Mouse (Mus musculus) midbrain, embryonic 14.5 days (tissue): ENCODE measurements around the gene Slc9b1. TPM values are rescaled to one million over a fixed set of nuclear protein-coding genes. Genes with fewer than 3 reads are reported as not detected.

ENCODE experiments used
- polyA plus RNA-seq: library from polyadenylated mRNA; unstranded; fragments of >200 nt; fragmentation: Nextera tagmentation; extraction: Ambion mirVana; gene quantifications from 2 replicates; pipeline ENCODE4 v1.2.1, GENCODE M21; 2014

Gene Slc9b1
- polyA plus RNA-seq, 1 experiment from 2014 or later: not detected

Other genes with a start within 250 kb of the Slc9b1 start
- 4.5 and 7.9 TPM in 2 replicates for gene Cenpe, start 135.5 kb upstream of the Slc9b1 start, polyA plus RNA-seq
- 3.8 and 4.7 TPM in 2 replicates for gene Bdh2, start 66.8 kb upstream of the Slc9b1 start, polyA plus RNA-seq
- 1.0 and 1.8 TPM in 2 replicates for gene Slc9b2, start 40.3 kb upstream of the Slc9b1 start, polyA plus RNA-seq
- gene Cisd2, start 75.9 kb downstream of the Slc9b1 start, polyA plus RNA-seq: 55.2 and 67.0 TPM in 2 replicates
- gene Ube2d3, start 90.1 kb downstream of the Slc9b1 start, polyA plus RNA-seq: 337 and 443 TPM in 2 replicates
- gene Manba, start 137.6 kb downstream of the Slc9b1 start, polyA plus RNA-seq: 4.3 and 5.9 TPM in 2 replicates